Mouse (Mus musculus) kidney, postnatal 4 days (tissue): ENCODE data around the gene Camk2b.

Experiments
- DNase-seq, 2 experiments: peaks; one replicate each; pipeline ENCODE4 v3.0.0; 2021; ENCODE audit warnings: mixed read lengths in 2 of 2

The Camk2b gene

DNA sequence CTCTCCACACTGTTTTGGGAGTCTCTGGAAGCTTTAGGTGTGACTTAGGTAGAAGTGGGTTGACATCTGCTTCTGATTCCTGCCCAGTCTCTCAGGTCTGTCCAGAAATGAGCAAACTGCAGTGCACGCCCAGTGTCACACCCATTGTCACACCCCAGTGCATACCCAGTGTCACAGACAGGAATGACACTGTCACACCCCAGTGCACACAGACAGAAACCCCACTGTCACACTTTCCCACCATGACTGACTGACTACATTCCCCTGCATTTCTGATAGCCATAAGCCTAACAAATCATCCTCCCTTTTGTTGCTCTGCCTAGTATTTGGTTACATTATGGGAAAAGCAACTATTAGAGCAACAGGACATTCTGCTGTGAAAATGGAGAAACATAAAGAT, 135.6 kb downstream of the Camk2b start:
- DNase-seq, result no peak

- no peak for DNase-seq
Observed at GRCm38 (mm10) chr11:5926696-5927220, 139.4 kb downstream of the Camk2b start.

- DNase-seq, result no peak
Observed at GRCm38 (mm10) chr11:5924699-5925098, 141.5 kb downstream of the Camk2b start.

DNA sequence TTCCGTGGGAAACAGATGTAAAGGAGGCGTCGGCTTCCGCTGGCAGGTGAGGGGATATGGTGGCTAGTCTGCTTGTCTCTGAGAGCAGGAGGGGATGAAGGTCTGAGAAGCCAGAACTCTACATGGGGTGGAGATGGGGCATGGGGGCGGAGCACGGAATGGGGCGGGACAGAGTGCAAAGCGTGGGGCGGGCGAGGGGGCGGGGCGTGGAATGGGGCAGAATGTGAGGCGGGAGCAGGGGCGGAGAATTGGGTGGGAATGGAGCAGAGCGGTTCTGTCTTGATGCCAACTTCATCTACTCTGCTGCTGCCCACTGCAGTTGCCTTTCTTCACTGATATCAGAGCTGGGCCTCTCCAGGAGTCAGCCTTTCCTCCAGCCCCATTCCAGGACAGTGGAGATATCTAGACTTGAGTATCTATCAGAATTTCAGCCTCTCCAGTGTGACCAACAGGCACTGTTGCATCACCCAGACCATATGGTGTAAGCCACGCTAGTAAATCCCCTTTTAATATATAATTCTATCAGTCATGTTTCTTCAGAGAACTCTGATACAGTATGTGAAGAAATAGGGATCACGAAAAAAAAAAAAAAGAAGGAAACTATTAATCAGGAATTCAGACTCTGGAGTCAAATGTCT, 145.7 kb downstream of the Camk2b start:
- peak; percentile 54 to 59 for DNase-seq
